11 mouse cellular contexts compared by ENCODE assay signal in genomic region chr4:114409511-114409910, GRCm38 (mm10). TPM values are rescaled to one million over a fixed set of nuclear protein-coding genes. Genes with fewer than 3 reads are reported as not detected.
DNase-seq lines count a peak whose midpoint lies in the region; ATAC-seq lines count a peak whose summit lies in the region.
"Had no signal": no experiment of that assay in that cellular context is flagged by ENCODE, and none has a peak within 500 bp of the region (broad histone marks: within the 10 kb centered on the region; RNA-seq: fewer than 3 reads in every experiment).

No protein-coding gene starts in this region.

- peaks cover 77% of the 10 kb centered on the region for H3K27me3 ChIP-seq in heart, embryonic 15.5 days
- H3K27me3 ChIP-seq in midbrain, embryonic 11.5 days (ENCODE audit: control insufficient read depth, insufficient read depth, low read length), result peaks cover 6% of the 10 kb centered on the region
- H3K27me3 ChIP-seq in midbrain, embryonic 16.5 days (ENCODE audit: control insufficient read depth, insufficient read depth, low read depth, low read length), result peaks cover 22% of the 10 kb centered on the region

- peaks cover 44% of the 10 kb centered on the region for H3K4me1 ChIP-seq in heart, embryonic 15.5 days (replicated peaks)
- H3K4me1 ChIP-seq in midbrain, embryonic 11.5 days (ENCODE audit: control insufficient read depth, insufficient read depth, low read length), result peaks cover 23% of the 10 kb centered on the region
- peaks cover 12% of the 10 kb centered on the region for H3K4me1 ChIP-seq in midbrain, embryonic 16.5 days (ENCODE audit: control insufficient read depth, insufficient read depth, low read length)

- no peak overlapping the region for H3K9ac ChIP-seq in heart, embryonic 15.5 days
- H3K9ac ChIP-seq in midbrain, embryonic 11.5 days (ENCODE audit: low read length), result no peak overlapping the region
- H3K9ac ChIP-seq in midbrain, embryonic 16.5 days (ENCODE audit: low read depth, low read length), result no peak overlapping the region
- H3K9ac ChIP-seq: liver, embryonic 15.5 days had no signal

- H3K36me3 ChIP-seq in heart, embryonic 15.5 days, result no peaks in the 10 kb centered on the region
- no peaks in the 10 kb centered on the region for H3K36me3 ChIP-seq in midbrain, embryonic 11.5 days (ENCODE audit: control insufficient read depth, insufficient read depth, low read length)
- H3K36me3 ChIP-seq in midbrain, embryonic 16.5 days (ENCODE audit: control insufficient read depth, insufficient read depth, low read length), result no peaks in the 10 kb centered on the region
- H3K36me3 ChIP-seq: liver, embryonic 15.5 days had no signal

- no peak for DNase-seq in heart, postnatal 4 days
- DNase-seq in midbrain, embryonic 11.5 days (ENCODE audit: low spot score, missing footprints), result peak; percentile 85
- peak; percentile 67 for DNase-seq in kidney, adult 18-20 months
- peak; percentile 35 to 48 for DNase-seq in kidney, postnatal 4 days
- no peak for DNase-seq in urinary bladder, postnatal 36 days (ENCODE audit: low spot score in 2 of 2)
- DNase-seq: cerebellum, adult 9-11 months had no signal

- H3K27ac ChIP-seq in heart, embryonic 15.5 days, result no peak overlapping the region
- H3K27ac ChIP-seq in midbrain, embryonic 11.5 days (ENCODE audit: low read depth, low read length), result peak overlapping the region; percentile 44
- H3K27ac ChIP-seq in midbrain, embryonic 16.5 days (ENCODE audit: low read length), result no peak overlapping the region
- H3K27ac ChIP-seq: liver, embryonic 15.5 days had no signal

- no peaks in the 10 kb centered on the region for H3K9me3 ChIP-seq in heart, embryonic 15.5 days (replicated peaks)
- no peaks in the 10 kb centered on the region for H3K9me3 ChIP-seq in midbrain, embryonic 11.5 days (ENCODE audit: control insufficient read depth, low read length)
- no peaks in the 10 kb centered on the region for H3K9me3 ChIP-seq in midbrain, embryonic 16.5 days (replicated peaks; ENCODE audit: control insufficient read depth, low read length, poor library complexity, severe bottlenecking)
- H3K9me3 ChIP-seq: liver, embryonic 15.5 days had no signal

- H3K4me3 ChIP-seq in heart, embryonic 15.5 days, result no peak overlapping the region
- peak overlapping the region; percentile 3; the same call in 1 of the 2 replicates for H3K4me3 ChIP-seq in midbrain, embryonic 11.5 days (ENCODE audit: low read depth, low read length)
- H3K4me3 ChIP-seq in midbrain, embryonic 16.5 days (ENCODE audit: low read depth, low read length), result no peak overlapping the region
- H3K4me3 ChIP-seq: liver, embryonic 15.5 days had no signal

- peak overlapping the region; percentile 40; the same call in 1 of the 2 replicates for H3K4me2 ChIP-seq in heart, embryonic 15.5 days
- peak overlapping the region; percentile 32 for H3K4me2 ChIP-seq in midbrain, embryonic 11.5 days
- no peak overlapping the region for H3K4me2 ChIP-seq in midbrain, embryonic 16.5 days (ENCODE audit: low read length)
- H3K4me2 ChIP-seq: liver, embryonic 15.5 days had no signal

- no peak for ATAC-seq in heart, embryonic 15.5 days (replicated peaks; ENCODE audit: insufficient number of reproducible peaks, insufficient read depth, low FRiP score, low read depth)
- ATAC-seq in midbrain, embryonic 11.5 days (ENCODE audit: low FRiP score), result no peak
- ATAC-seq in midbrain, embryonic 16.5 days, result no peak
- no peak for ATAC-seq in frontal cortex, adult (ENCODE audit: low TSS enrichment)

RNA-seq across cellular contexts. Expression of gene Trabd2b, which starts 3.0 kb away (rescaled TPM):
- 2.4 and 2.9 TPM in 2 replicates for polyA plus RNA-seq in heart, embryonic 15.5 days (2015; fragmentation: Nextera tagmentation; extraction: Ambion mirVana)
- total RNA-seq in heart, postnatal 4 days (2021), result 10 to 100 TPM; 19.0 to 19.9 TPM
- polyA plus RNA-seq in midbrain, embryonic 11.5 days (2014; fragmentation: Nextera tagmentation; extraction: Ambion mirVana), result 2.1 and 2.2 TPM in 2 replicates
- 0.32 and 0.58 TPM in 2 replicates for polyA plus RNA-seq in midbrain, embryonic 16.5 days (2015; fragmentation: Nextera tagmentation; extraction: Ambion mirVana)
- total RNA-seq: CH12.LX had no signal

Comparison
In these comparisons a context has a peak if more than half of its experiments do, and no peak if none do; other contexts are left out.
1. DNase-seq: peak in midbrain, embryonic 11.5 days (single experiment), kidney, adult 18-20 months (single experiment) and kidney, postnatal 4 days (2 of 2); none in heart, postnatal 4 days (single experiment) and urinary bladder, postnatal 36 days (0 of 2).